Mouse (Mus musculus): ENCODE results near the gene Aadat. TPM values are rescaled to one million over a fixed set of nuclear protein-coding genes. Genes with fewer than 3 reads are reported as not detected.
"Not testable (repeated sequence)": the region's sequence is repeated elsewhere in the genome, so short reads cannot be mapped to it uniquely, and the experiment has no call there.

Aadat gene
- 0.89 and 1.1 TPM in 2 replicates for polyA plus RNA-seq (2015; fragmentation: Nextera tagmentation; extraction: Ambion mirVana)

- Histone ChIP-seq H3K27me3 (no peaks in the 10 kb centered on the region), H3K4me2 (peak within 1 kb of the TSS; percentile 98), H3K9me3 (no peaks in the 10 kb centered on the region), H3K9ac (peak within 1 kb of the TSS; percentile 85), H3K36me3 (no peaks in the 10 kb centered on the region), H3K4me3 (peak within 1 kb of the TSS; percentile 61), H3K4me1 (replicated peaks) (peaks cover 8% of the 10 kb centered on the region; the same call in 1 of the 2 replicates), H3K27ac (peak within 1 kb of the TSS; percentile 70)
- peak; percentile 98 for ATAC-seq (ENCODE audit: low FRiP score)
- under 1% methylated on average over 25 of the region's 25 CpGs for WGBS
Observed at GRCm38 (mm10) chr8:60505653-60506521, at the start of gene Aadat. Aadat (plus strand) TSS chr8:60505932.

- H3K4me3 ChIP-seq: no peak overlapping the region
- peak overlapping the region; percentile 40 for H3K4me2 ChIP-seq
- no peaks in the 10 kb centered on the region for H3K9me3 ChIP-seq
- H3K27ac ChIP-seq: no peak overlapping the region
- no peak overlapping the region; the same call in 1 of the 2 replicates for H3K9ac ChIP-seq
- 33% methylated on average over 15 of the region's 15 CpGs for WGBS
- no peaks in the 10 kb centered on the region for H3K4me1 ChIP-seq (replicated peaks)
- H3K36me3 ChIP-seq: no peaks in the 10 kb centered on the region
- H3K27me3 ChIP-seq: no peaks in the 10 kb centered on the region
- peak; percentile 87 for ATAC-seq (ENCODE audit: low FRiP score)
Observed at GRCm38 (mm10) chr8:60466686-60467335, 38.9 kb upstream of the Aadat start.

GRCm38 (mm10) chr8:60490147-60490546 lies 15.6 kb upstream of the Aadat start:
- Histone ChIP-seq H3K27ac (no peak overlapping the region), H3K4me2 (no peak overlapping the region), H3K9me3 (no peaks in the 10 kb centered on the region), H3K9ac (no peak overlapping the region), H3K4me1 (replicated peaks) (no peaks in the 10 kb centered on the region), H3K27me3 (no peaks in the 10 kb centered on the region), H3K4me3 (no peak overlapping the region), H3K36me3 (no peaks in the 10 kb centered on the region)
- WGBS: 88% methylated on average over 2 of the region's 2 CpGs
- ATAC-seq (ENCODE audit: low FRiP score): no peak

GRCm38 (mm10) chr8:60491871-60492270 lies 13.9 kb upstream of the Aadat start:
- 95% methylated on average over 2 of the region's 2 CpGs for WGBS
- no peak for ATAC-seq (ENCODE audit: low FRiP score)

GRCm38 (mm10) chr8:60492471-60492870 lies 13.3 kb upstream of the Aadat start:
- Histone ChIP-seq H3K27me3 (no peaks in the 10 kb centered on the region), H3K9ac (no peak overlapping the region), H3K4me1 (replicated peaks) (no peaks in the 10 kb centered on the region), H3K4me2 (no peak overlapping the region), H3K4me3 (no peak overlapping the region), H3K36me3 (no peaks in the 10 kb centered on the region), H3K9me3 (no peaks in the 10 kb centered on the region), H3K27ac (no peak overlapping the region)
- ATAC-seq (ENCODE audit: low FRiP score): no peak
- 80% methylated on average over 3 of the region's 3 CpGs for WGBS

More at GRCm38 (mm10) chr8:60491871-60492270, 13.9 kb upstream of the Aadat start:
- Histone ChIP-seq H3K27ac (no peak overlapping the region), H3K9ac (no peak overlapping the region), H3K4me1 (replicated peaks) (no peaks in the 10 kb centered on the region), H3K9me3 (no peaks in the 10 kb centered on the region), H3K4me3 (no peak overlapping the region), H3K4me2 (no peak overlapping the region), H3K36me3 (no peaks in the 10 kb centered on the region), H3K27me3 (no peaks in the 10 kb centered on the region)

GRCm38 (mm10) chr8:60494606-60495005 lies 11.1 kb upstream of the Aadat start:
- no peaks in the 10 kb centered on the region for H3K4me1 ChIP-seq (replicated peaks)
- no peak overlapping the region for H3K4me2 ChIP-seq
- H3K4me3 ChIP-seq: no peak overlapping the region
- no peak overlapping the region for H3K27ac ChIP-seq
- no peaks in the 10 kb centered on the region for H3K27me3 ChIP-seq
- 93% methylated on average over 11 of the region's 11 CpGs for WGBS
- no peak for ATAC-seq (ENCODE audit: low FRiP score)
- H3K9me3 ChIP-seq: no peaks in the 10 kb centered on the region
- H3K36me3 ChIP-seq: no peaks in the 10 kb centered on the region
- no peak overlapping the region for H3K9ac ChIP-seq

- H3K4me1 ChIP-seq (replicated peaks); H3K27me3 ChIP-seq: not testable (repeated sequence)
Observed at GRCm38 (mm10) chr8:60495046-60495445, 10.7 kb upstream of the Aadat start.

GRCm38 (mm10) chr8:60503098-60503497 lies 2.6 kb upstream of the Aadat start, which contains the start of gene Gm10283:
Gm10283 (minus strand) TSS chr8:60503198.
- Histone ChIP-seq H3K9me3 (no peaks in the 10 kb centered on the region), H3K4me3 (no peak within 1 kb of the TSS), H3K27me3 (no peaks in the 10 kb centered on the region), H3K4me2 (no peak within 1 kb of the TSS), H3K27ac (no peak within 1 kb of the TSS), H3K9ac (no peak within 1 kb of the TSS), H3K4me1 (replicated peaks) (peaks cover 8% of the 10 kb centered on the region; the same call in 1 of the 2 replicates), H3K36me3 (no peaks in the 10 kb centered on the region)
- WGBS: 62% methylated on average over 2 of the region's 2 CpGs
- no peak for ATAC-seq (ENCODE audit: low FRiP score)

More at GRCm38 (mm10) chr8:60495046-60495445, 10.7 kb upstream of the Aadat start:
- H3K4me2 ChIP-seq; ATAC-seq (ENCODE audit: low FRiP score); H3K27ac ChIP-seq; H3K4me3 ChIP-seq; H3K9ac ChIP-seq; H3K36me3 ChIP-seq; H3K9me3 ChIP-seq: not testable (repeated sequence)
- WGBS: 87% methylated on average over 2 of the region's 2 CpGs

- H3K27ac ChIP-seq: no peak overlapping the region
- no peak overlapping the region for H3K4me3 ChIP-seq
- H3K9ac ChIP-seq: no peak overlapping the region
- ATAC-seq (ENCODE audit: low FRiP score): no peak
- no peaks in the 10 kb centered on the region for H3K36me3 ChIP-seq
- H3K4me2 ChIP-seq: no peak overlapping the region
- no peaks in the 10 kb centered on the region for H3K9me3 ChIP-seq
- no peaks in the 10 kb centered on the region for H3K4me1 ChIP-seq (replicated peaks)
- H3K27me3 ChIP-seq: no peaks in the 10 kb centered on the region
Observed at GRCm38 (mm10) chr8:60518286-60518685, 12.6 kb downstream of the Aadat start.

- Histone ChIP-seq H3K4me3 (no peak overlapping the region), H3K4me1 (replicated peaks) (no peaks in the 10 kb centered on the region), H3K9me3 (no peaks in the 10 kb centered on the region), H3K27me3 (no peaks in the 10 kb centered on the region), H3K9ac (no peak overlapping the region), H3K27ac (no peak overlapping the region), H3K36me3 (no peaks in the 10 kb centered on the region), H3K4me2 (no peak overlapping the region)
- 35% methylated on average over 2 of the region's 2 CpGs for WGBS
- ATAC-seq (ENCODE audit: low FRiP score): no peak
Observed at GRCm38 (mm10) chr8:60534945-60535344, 29.2 kb downstream of the Aadat start.

GRCm38 (mm10) chr8:60566783-60567182 lies 61.1 kb downstream of the Aadat start:
- no peaks in the 10 kb centered on the region for H3K4me1 ChIP-seq (replicated peaks)
- no peak for ATAC-seq (ENCODE audit: low FRiP score)
- H3K27me3 ChIP-seq: no peaks in the 10 kb centered on the region
- no peak overlapping the region for H3K27ac ChIP-seq
- H3K36me3 ChIP-seq: no peaks in the 10 kb centered on the region
- H3K9ac ChIP-seq: no peak overlapping the region
- H3K4me2 ChIP-seq: no peak overlapping the region
- 76% methylated on average over 3 of the region's 3 CpGs for WGBS
- no peak overlapping the region for H3K4me3 ChIP-seq
- no peaks in the 10 kb centered on the region for H3K9me3 ChIP-seq

- Histone ChIP-seq H3K4me1 (replicated peaks) (no peaks in the 10 kb centered on the region), H3K4me3 (no peak overlapping the region), H3K36me3 (no peaks in the 10 kb centered on the region), H3K27ac (no peak overlapping the region), H3K4me2 (no peak overlapping the region), H3K27me3 (no peaks in the 10 kb centered on the region), H3K9me3 (no peaks in the 10 kb centered on the region), H3K9ac (no peak overlapping the region)
- ATAC-seq (ENCODE audit: low FRiP score): no peak
- 77% methylated on average over 1 of the region's 1 CpGs for WGBS
Observed at GRCm38 (mm10) chr8:60577231-60577630, 71.5 kb downstream of the Aadat start.
